Mouse (Mus musculus) hindbrain, embryonic 12.5 days (tissue): ENCODE results near the gene Mttp. TPM values are rescaled to one million over a fixed set of nuclear protein-coding genes. Genes with fewer than 3 reads are reported as not detected.

Experiments
- ATAC-seq: fragments of 200-750 bp; cut with Nextera tagmentation; 2 replicates; pipeline ENCODE4 v1.8.0; 2017; ENCODE audit warnings: moderate TSS enrichment; ENCODE audit not compliant: low FRiP score
- H3K27ac ChIP-seq: fragments of 300-500 bp; sonication (generic); 2 replicates; pipeline ENCODE4 v1.5.1; 2016; ENCODE audit warnings: mild to moderate bottlenecking
- H3K27me3 ChIP-seq: fragments of 300-500 bp; sonication (generic); 2 replicates; pipeline ENCODE4 v1.6.1; 2016; ENCODE audit warnings: mild to moderate bottlenecking
- H3K36me3 ChIP-seq: fragments of 300-500 bp; sonication (generic); 2 replicates; pipeline ENCODE4 v1.6.1; 2016; ENCODE audit warnings: mild to moderate bottlenecking
- H3K4me1 ChIP-seq: fragments of 300-500 bp; sonication (generic); 2 replicates; pipeline ENCODE4 v1.6.1; 2016
- H3K4me2 ChIP-seq: fragments of 300-500 bp; sonication (generic); replicated peaks from 2 replicates; pipeline ENCODE4 v1.6.1; 2016; ENCODE audit warnings: mild to moderate bottlenecking
- H3K4me3 ChIP-seq: fragments of 300-500 bp; sonication (generic); 2 replicates; pipeline ENCODE4 v1.5.1; 2016; ENCODE audit warnings: mild to moderate bottlenecking
- H3K9ac ChIP-seq: fragments of 300-500 bp; sonication (generic); 2 replicates; pipeline ENCODE4 v1.6.1; 2016; ENCODE audit warnings: mild to moderate bottlenecking, moderate library complexity
- H3K9me3 ChIP-seq: fragments of 300-500 bp; sonication (generic); replicated peaks from 2 replicates; pipeline ENCODE4 v1.6.1; 2016; ENCODE audit warnings: mild to moderate bottlenecking
- WGBS: fragments of 180-500 bp; shearing (Covaris S2); methylation state at CpG from one replicate; pipeline ENCODE4 v1.1.7; 2016; 5-methylcytosine and 5-hydroxymethylcytosine counted together
- polyA plus RNA-seq: library from polyadenylated mRNA; unstranded; fragments of >200 nt; fragmentation: Nextera tagmentation; extraction: Ambion mirVana; gene quantifications from 2 replicates; pipeline ENCODE4 v1.2.1, GENCODE M21; 2016

The Mttp gene
- polyA plus RNA-seq, 1 experiment from 2014 or later: 10.0 TPM

DNA sequence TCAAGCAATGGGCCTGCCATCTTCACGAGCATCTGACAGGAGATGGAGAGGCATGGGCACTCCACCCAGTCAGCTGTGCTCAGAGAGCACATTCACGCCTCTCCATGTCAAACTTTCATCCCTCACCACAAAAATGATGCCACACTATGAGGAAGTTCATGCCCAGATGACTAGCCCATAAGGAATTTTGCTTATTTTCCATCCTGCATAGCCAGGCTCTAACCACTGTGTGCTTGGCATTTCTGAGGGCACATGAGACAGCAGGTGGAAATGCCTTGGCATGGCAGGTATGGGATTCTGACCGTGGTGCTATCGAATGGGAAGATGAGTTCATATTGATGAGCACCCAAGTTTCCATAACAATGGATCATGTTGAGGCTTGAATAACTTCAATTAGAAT, 41.1 kb downstream of the Mttp start:
- no peaks in the 10 kb centered on the region for H3K36me3 ChIP-seq
- H3K4me3 ChIP-seq: no peak overlapping the region
- WGBS: 93% methylated on average over 4 of the region's 4 CpGs
- H3K9ac ChIP-seq: no peak overlapping the region
- no peak for ATAC-seq
- H3K27me3 ChIP-seq: no peaks in the 10 kb centered on the region
- no peak overlapping the region for H3K27ac ChIP-seq
- no peaks in the 10 kb centered on the region for H3K9me3 ChIP-seq
- no peak overlapping the region for H3K4me2 ChIP-seq
- no peaks in the 10 kb centered on the region for H3K4me1 ChIP-seq

DNA sequence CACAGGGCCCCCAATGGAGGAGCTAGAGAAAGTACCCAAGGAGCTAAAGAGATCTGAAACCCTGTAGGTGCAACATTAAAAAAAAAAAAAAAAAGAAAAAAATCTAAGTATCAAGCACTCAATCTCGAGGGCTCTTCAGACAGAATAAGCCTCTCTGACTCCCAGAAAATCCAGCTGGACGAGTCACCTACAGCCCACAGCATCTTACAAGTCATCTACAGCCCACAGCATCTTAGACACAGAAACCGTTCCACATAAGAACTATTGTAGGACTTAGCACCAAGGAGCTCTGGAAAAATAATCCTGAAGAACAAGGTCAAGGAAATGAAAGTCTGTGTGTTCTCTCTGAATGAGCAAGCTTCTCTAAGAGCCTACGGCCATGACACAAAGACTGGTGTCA, 42.8 kb downstream of the Mttp start:
- no peak for ATAC-seq
- Histone ChIP-seq H3K4me2 (no peak overlapping the region), H3K27me3 (no peaks in the 10 kb centered on the region), H3K9me3 (no peaks in the 10 kb centered on the region), H3K9ac (no peak overlapping the region), H3K4me3 (no peak overlapping the region), H3K36me3 (no peaks in the 10 kb centered on the region), H3K27ac (no peak overlapping the region), H3K4me1 (no peaks in the 10 kb centered on the region)
- WGBS: 95% methylated on average over 4 of the region's 4 CpGs

DNA sequence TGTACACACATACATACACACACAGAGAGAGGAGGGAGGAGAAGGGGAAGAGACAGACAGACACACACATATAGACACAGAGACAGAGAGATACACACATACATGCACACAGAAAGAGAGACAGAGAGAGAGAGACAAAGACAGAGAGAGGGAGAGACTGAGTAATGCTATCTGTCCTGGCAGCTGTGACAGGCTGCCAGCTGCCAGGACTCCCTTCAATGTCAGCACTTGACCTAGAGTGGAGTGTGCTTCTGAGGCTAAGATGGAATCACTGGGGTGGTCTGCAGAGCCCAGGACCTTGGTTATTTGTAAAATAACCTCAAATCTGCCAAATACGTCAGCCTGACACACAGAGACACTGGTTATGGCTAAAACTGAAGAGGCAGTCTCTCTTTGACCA, 47.0 kb downstream of the Mttp start:
- Histone ChIP-seq H3K9me3 (no peaks in the 10 kb centered on the region), H3K4me3 (no peak overlapping the region), H3K9ac (no peak overlapping the region), H3K4me1 (no peaks in the 10 kb centered on the region), H3K36me3 (no peaks in the 10 kb centered on the region), H3K4me2 (no peak overlapping the region), H3K27me3 (no peaks in the 10 kb centered on the region), H3K27ac (no peak overlapping the region)
- ATAC-seq: no peak
- 74% methylated on average over 1 of the region's 1 CpGs for WGBS

DNA sequence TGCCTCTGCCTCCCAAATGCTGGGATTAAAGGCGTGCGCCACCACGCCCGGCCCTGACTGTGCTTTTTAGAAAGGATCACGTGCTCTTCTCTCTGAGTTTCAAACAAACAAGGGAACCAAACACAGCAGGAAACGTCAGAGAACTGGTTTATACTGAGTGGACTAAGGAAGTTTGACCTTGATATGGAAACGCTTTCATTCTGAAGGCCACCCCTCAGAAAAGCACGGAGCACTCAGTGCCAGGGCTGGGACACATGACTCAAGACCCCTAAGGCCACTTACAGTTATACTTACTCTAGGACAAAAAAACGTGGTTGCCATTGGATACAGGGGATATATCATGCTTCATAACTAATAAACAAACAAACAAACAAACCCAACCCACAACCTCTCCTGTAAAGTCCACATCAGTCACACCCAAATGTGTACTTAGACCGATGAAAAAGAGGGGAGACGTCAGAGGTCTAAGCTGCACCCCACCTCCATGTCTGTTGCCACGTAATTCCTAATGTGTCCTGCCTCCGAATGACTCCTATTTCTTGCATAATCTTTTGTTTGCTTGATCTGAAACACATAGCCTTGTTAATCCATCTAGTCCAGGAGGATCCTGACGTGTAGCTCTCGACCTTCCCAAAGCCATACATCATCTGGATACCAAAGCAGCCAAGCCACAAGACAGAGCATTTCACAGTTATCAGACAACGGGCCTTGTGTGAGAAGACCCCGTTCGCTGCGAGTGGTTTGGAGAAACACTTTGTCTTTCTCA, 48.3 kb downstream of the Mttp start:
- H3K27me3 ChIP-seq: no peaks in the 10 kb centered on the region
- no peak overlapping the region for H3K4me2 ChIP-seq
- no peak overlapping the region for H3K27ac ChIP-seq
- no peaks in the 10 kb centered on the region for H3K4me1 ChIP-seq
- no peaks in the 10 kb centered on the region for H3K36me3 ChIP-seq
- H3K9me3 ChIP-seq: no peaks in the 10 kb centered on the region
- no peak for ATAC-seq
- 82% methylated on average over 19 of the region's 19 CpGs for WGBS
- no peak overlapping the region for H3K9ac ChIP-seq
- H3K4me3 ChIP-seq: no peak overlapping the region

DNA sequence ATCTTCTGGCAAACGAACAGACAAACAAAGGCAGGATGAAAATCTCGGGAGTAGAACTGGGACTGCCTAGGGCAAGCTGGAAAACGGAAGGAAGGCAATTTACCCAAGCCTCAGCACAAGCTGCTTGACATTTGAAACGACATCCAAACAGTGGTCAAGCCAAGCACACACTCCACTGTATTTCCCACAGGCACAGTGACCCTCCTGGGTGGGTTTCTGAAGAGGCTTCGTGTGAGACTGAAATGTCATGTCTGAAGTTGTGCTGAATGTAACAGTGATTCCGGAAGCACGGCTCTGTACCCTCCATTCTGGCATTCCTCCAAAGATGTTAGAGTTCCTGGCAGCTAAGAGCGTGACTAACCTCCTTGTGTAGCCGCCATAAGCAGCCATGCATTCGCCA, 49.0 kb downstream of the Mttp start:
- 69% methylated on average over 10 of the region's 10 CpGs for WGBS
- peak; percentile 72; the same call in 1 of the 2 replicates for ATAC-seq

DNA sequence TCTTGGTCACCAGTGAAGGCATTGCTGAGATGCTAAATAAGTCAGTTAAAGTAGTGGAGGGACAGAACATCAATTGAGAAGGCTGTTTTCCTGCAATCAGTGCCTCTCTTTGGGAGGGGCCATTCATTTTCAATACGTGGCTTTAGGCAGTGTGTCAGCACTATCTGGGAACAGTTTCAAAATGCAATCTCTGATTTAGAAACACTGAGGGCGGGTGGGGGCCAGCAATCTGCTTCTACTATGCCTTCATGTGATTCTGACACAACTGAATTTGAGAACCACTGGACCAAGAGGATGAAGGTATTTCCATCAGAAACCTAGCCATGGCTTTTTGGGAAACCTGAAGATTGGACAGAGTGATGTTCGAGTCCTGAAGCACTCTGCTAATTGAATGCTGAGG, 49.5 kb downstream of the Mttp start:
- no peak overlapping the region for H3K4me2 ChIP-seq
- no peaks in the 10 kb centered on the region for H3K4me1 ChIP-seq
- 83% methylated on average over 3 of the region's 3 CpGs for WGBS
- no peaks in the 10 kb centered on the region for H3K9me3 ChIP-seq
- H3K4me3 ChIP-seq: no peak overlapping the region
- no peak overlapping the region for H3K9ac ChIP-seq
- no peaks in the 10 kb centered on the region for H3K27me3 ChIP-seq
- H3K36me3 ChIP-seq: no peaks in the 10 kb centered on the region
- no peak overlapping the region for H3K27ac ChIP-seq
- ATAC-seq: no peak

More for the DNA sequence above, 49.0 kb downstream of the Mttp start:
- no peaks in the 10 kb centered on the region for H3K9me3 ChIP-seq
- no peaks in the 10 kb centered on the region for H3K27me3 ChIP-seq
- no peaks in the 10 kb centered on the region for H3K36me3 ChIP-seq
- H3K27ac ChIP-seq: no peak overlapping the region
- no peak overlapping the region for H3K4me2 ChIP-seq
- no peaks in the 10 kb centered on the region for H3K4me1 ChIP-seq
- no peak overlapping the region for H3K9ac ChIP-seq
- no peak overlapping the region for H3K4me3 ChIP-seq

DNA sequence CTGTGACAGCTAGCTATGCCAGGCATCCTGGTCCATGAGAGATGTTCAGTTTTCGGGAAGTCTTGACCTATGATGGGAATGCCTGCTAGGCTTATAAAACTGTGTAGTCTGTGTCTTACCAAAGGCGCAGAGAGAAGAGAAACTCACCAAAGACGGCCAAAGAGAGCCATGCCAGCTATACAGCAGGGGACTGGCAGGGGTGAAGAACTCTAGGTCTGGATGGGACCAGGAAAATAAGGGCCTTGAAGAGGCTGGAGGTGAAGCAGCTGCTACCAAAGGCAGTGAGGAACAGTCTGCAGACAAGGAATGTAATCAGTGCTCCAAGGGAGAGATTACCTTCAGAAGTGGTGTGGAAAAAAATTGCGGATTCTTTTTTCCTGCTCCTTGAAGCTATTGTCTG, 60.9 kb downstream of the Mttp start:
- Histone ChIP-seq H3K4me2 (no peak overlapping the region), H3K36me3 (no peaks in the 10 kb centered on the region), H3K4me1 (no peaks in the 10 kb centered on the region), H3K9ac (no peak overlapping the region), H3K27me3 (peaks cover 6% of the 10 kb centered on the region; the same call in 1 of the 2 replicates), H3K4me3 (no peak overlapping the region), H3K27ac (no peak overlapping the region), H3K9me3 (no peaks in the 10 kb centered on the region)
- 78% methylated on average over 4 of the region's 4 CpGs for WGBS
- no peak for ATAC-seq

DNA sequence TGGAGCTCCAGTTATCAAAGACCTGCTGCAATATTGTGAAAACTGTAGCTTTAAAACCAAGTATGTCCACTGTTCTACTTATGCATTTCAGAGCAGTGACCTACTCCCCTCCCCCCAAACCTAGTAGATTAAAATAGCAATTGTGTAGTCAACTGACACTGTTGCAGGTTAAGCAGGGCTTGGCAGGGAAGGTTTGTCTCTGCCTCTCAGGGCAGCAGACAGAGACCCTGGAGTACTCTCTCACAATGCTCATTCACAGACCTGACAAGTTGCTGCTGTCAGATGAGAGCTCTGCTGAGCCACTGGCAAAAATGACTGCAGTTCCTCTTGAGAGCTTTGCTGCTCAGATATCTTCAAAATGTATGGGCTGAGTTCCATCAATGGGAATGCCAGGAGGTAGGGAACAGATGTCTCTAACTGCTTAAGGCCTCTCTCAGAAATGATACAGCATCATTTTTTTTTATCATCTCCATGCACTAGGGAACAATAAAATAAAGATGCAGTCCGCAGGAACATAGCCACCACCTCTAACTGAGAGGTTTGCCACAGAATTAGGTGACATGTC, 61.6 kb downstream of the Mttp start:
- Histone ChIP-seq H3K36me3 (no peaks in the 10 kb centered on the region), H3K27ac (no peak overlapping the region), H3K27me3 (peaks cover 6% of the 10 kb centered on the region; the same call in 1 of the 2 replicates), H3K4me2 (no peak overlapping the region), H3K4me3 (no peak overlapping the region), H3K9me3 (no peaks in the 10 kb centered on the region), H3K4me1 (no peaks in the 10 kb centered on the region), H3K9ac (no peak overlapping the region)
- ATAC-seq: no peak
- 92% methylated on average over 1 of the region's 1 CpGs for WGBS

DNA sequence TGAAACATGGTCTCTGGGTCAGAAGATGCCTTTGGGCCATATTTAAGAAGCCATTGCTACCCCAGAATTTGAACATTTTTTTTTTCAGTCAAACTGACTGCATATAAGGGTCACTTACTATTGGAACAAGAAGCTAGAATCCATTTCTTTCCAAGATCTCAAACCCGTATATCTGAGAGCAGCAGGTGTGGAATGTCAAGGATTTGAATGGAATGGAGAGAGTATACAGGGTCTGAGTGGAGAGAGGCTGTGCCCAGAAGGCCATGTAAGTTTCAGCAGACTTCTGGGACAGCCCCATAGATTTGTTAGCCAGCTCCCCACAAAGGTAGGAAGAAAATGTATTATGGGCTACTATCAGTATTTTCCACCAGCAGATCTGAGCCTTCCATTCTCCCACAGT, 66.1 kb downstream of the Mttp start:
- Histone ChIP-seq H3K4me1 (0 out of 2 replicates have a peak, but pooled peaks cover 3% of the 10 kb centered on the region), H3K27ac (no peak overlapping the region), H3K9me3 (no peaks in the 10 kb centered on the region), H3K4me2 (no peak overlapping the region), H3K36me3 (no peaks in the 10 kb centered on the region), H3K9ac (no peak overlapping the region), H3K27me3 (no peaks in the 10 kb centered on the region), H3K4me3 (no peak overlapping the region)
- no peak for ATAC-seq
- 83% methylated on average over 1 of the region's 1 CpGs for WGBS

DNA sequence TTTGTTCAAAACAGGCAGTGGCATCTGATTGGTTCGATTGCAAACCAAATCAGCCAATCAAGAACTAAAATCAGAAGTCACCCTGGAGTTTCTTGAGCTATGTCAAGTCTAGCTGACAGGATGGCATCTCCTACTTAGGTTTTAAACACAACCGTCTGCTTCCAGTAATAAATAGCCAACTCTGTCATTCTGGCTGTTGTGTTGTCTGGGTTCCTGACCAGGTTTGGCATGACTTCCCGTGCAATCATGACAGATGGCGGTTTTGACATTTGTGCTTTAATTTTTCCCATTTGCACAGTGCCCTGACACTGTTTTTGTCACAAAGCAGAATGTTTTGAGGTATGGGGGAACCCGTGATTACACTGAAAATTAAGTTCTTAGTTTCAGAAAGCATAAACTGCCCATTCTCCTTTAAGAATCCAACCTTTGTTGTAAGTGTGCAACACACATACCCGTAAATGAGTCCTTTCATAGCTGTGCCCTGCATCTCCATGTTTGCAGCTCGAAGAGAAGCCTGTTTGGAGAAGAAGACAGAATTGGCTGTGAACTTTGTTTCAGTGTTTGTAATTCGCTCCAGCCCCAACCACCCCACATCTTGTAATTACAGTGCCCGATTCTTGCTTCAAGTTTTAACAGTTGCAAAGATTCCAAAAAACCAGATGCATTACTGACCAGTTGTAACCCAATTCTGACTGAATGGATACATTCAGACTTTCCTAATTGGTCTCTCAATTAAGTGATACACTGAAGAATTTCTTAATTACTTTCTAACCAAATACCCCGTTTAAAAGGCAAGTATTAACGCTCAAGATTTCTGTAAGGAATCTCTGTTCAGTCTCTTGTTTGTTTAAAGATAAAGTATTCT, 67.1 kb downstream of the Mttp start:
- ATAC-seq: no peak
- H3K4me2 ChIP-seq: no peak overlapping the region
- no peaks in the 10 kb centered on the region for H3K9me3 ChIP-seq
- 86% methylated on average over 11 of the region's 11 CpGs for WGBS
- no peaks in the 10 kb centered on the region for H3K36me3 ChIP-seq
- no peak overlapping the region for H3K4me3 ChIP-seq
- no peaks in the 10 kb centered on the region for H3K27me3 ChIP-seq
- H3K4me1 ChIP-seq: 0 out of 2 replicates have a peak, but pooled peaks cover 3% of the 10 kb centered on the region
- no peak overlapping the region for H3K27ac ChIP-seq
- H3K9ac ChIP-seq: no peak overlapping the region

DNA sequence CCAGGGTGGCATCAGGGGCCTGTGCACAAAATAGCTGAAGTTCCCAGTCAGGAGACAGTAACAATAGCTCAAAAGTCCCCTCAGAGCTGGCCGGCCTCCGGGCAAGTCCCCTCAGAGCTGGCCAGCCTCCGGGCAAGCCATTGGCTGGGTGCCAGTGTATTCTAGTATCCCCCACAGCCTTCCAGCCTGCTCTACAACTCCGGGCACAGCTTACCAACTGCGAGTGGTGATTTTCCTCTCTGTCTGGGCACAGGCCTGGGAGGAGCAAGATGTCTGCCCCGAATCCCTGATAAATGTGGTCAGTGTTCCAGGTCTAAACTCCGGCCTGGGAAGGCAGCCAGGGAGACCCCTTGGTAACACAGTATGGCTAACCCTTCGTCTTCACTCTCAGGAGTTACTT, 69.6 kb downstream of the Mttp start:
- Histone ChIP-seq H3K4me2 (no peak overlapping the region), H3K27me3 (no peaks in the 10 kb centered on the region), H3K4me3 (no peak overlapping the region), H3K9me3 (no peaks in the 10 kb centered on the region), H3K27ac (no peak overlapping the region), H3K4me1 (peaks cover 7% of the 10 kb centered on the region), H3K36me3 (no peaks in the 10 kb centered on the region), H3K9ac (no peak overlapping the region)
- 0 out of 2 replicates have a peak, but pooled peaks have one; percentile 30 for ATAC-seq
- WGBS: 71% methylated on average over 8 of the region's 8 CpGs

DNA sequence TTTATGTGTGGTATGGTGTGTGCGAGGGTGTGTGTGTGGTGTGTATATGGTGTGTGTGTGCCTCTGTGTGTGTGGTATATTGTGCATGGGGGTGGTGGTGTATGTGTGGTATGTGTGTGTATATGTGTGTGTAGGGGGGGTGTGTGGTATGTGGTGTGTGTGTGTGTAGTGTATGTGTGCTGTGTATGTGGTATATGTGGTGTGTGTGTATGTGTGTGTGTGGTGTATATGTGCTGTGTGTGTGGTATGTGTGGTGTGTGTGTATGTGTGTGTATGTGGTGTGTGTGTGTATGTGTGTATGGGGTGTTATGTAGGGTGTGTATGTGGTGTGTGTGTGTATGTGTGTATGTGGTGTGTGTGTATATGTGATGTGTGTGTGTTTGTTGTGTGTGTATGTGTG, 70.6 kb downstream of the Mttp start:
- no peaks in the 10 kb centered on the region for H3K9me3 ChIP-seq
- 89% methylated on average over 1 of the region's 1 CpGs for WGBS
- no peak overlapping the region for H3K4me2 ChIP-seq
- ATAC-seq: 0 out of 2 replicates have a peak, but pooled peaks have one; percentile 41
- H3K27ac ChIP-seq: no peak overlapping the region
- no peak overlapping the region for H3K9ac ChIP-seq
- H3K36me3 ChIP-seq: no peaks in the 10 kb centered on the region
- peaks cover 17% of the 10 kb centered on the region for H3K4me1 ChIP-seq
- no peak overlapping the region for H3K4me3 ChIP-seq
- H3K27me3 ChIP-seq: peaks cover 4% of the 10 kb centered on the region; the same call in 1 of the 2 replicates
